Mouse (Mus musculus) brain, adult 2 months (tissue): ENCODE results near the gene Tfeb.
A peak's percentile ranks its signal among the peaks of the same experiment; 100 is the strongest.

Experiments used
- DNase-seq: peaks from one replicate; pipeline ENCODE4 v3.0.0; 2011; ENCODE audit warnings: low read depth, low spot score

Tfeb gene

DNA sequence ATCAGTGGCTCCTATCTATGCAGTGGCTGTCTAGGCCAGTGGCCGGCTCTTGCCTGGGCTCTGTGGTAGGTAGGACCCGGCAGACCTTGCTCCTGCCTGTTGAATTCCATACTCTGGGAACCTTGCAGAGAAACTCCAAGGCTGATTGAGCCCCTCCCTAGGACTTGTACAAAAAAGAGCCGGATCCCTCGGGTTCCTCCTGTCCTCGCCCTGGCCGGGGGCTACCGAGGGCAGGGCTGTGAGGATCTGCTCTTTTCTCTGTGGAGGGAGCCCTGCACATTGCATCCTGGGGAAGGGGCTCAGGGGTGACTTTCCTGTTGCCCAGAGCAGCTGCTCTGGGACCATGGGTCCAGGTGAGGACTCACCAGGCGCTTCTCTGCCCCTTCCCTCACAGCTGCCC lies 50.8 kb downstream of the Tfeb start:
- no peak for DNase-seq

DNA sequence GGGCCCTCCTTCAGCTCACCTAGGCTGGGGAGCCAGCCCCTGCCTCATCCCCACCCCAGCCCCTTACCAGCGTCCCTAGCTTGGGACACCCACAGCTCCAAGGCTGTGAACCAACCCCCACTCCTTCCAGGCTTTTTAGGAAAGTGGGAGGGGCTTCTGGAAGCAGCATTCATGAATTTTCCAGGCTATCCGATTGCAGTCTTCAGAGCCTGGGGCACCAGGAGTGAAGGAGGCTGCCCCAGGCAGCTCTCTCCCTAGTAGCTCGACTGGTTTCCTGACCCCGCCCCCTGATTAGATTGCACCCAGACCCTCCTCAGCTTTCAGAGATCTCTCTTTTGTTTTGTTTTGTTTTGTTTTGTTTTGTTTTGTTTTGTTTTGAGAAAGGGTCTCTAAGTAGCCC lies 51.5 kb downstream of the Tfeb start:
- no peak for DNase-seq

DNA sequence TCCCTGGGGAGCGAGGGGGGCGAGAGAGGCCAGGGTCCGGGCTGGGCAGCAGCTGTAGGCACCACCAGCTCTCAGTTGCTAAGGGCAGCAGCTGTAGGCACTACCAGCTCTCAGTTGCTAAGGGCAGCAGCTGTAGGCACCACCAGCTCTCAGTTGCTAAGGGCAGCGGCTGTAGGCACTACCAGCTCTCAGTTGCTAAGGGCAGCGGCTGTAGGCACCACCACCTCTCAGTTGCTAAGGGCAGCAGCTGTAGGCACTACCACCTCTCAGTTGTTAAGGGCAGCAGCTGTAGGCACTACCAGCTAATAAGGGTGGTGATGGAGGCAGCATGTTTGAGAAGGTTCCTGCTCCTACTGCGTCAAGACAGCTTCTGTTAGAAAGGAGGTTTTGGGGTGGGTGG lies 52.2 kb downstream of the Tfeb start:
- peak; percentile 23 for DNase-seq

DNA sequence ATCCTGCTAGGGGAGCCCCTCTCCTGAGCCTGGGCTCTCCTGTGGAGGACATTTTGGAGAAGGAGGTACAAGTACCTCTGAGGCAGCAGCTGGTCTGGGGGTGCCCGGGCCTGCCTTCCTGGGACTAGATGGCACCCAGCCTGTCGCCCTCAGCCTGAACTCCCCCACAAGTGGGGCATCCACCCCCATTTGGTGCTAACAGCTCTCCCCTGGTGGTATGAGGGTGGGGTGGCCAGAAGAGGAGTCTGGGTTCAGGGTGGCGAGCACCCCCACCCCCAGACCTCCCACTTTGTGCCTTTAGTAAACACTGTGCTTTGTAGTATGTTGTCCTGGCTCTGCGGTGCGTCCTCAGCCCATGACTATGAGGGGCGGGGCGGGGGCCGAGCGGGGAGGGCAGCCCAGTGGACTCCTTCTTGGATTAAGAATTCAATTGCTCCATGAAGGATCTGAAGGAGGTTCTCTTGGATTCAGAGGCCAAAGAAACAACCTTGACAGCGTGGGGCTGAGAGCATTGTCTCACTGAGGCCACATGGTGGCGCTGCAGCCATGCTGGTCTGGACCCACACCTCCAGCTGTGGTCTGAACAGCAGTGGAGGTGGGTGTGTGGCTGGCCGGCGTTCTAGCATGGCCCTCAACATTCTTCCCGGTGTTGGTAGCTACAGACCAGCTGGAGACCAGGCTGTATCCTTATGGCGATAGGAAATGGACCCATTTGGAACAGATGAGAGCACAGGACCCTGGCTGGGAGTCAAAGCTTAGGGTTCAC lies 55.5 kb downstream of the Tfeb start:
- DNase-seq, result peak; percentile 77

DNA sequence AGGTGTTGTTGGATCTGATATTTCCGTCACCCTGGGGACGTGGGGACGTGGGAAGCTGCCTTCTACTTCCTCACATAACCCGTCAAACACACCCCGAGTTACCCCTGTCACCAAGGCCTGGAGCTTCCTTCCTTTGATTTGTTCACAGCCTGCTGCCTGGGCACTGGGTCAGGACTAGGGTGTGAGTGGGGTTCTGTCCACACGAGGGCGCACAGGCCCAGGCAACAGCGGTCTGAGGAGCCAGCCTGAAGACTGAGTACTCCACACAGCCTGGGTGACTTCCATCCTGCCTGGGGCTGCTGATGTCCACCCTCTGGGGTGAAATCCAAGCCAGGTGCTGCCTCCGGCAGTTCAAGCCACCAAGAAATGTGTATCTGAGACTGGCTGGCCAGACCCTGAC lies 56.5 kb downstream of the Tfeb start:
- peak; percentile 84 for DNase-seq

DNA sequence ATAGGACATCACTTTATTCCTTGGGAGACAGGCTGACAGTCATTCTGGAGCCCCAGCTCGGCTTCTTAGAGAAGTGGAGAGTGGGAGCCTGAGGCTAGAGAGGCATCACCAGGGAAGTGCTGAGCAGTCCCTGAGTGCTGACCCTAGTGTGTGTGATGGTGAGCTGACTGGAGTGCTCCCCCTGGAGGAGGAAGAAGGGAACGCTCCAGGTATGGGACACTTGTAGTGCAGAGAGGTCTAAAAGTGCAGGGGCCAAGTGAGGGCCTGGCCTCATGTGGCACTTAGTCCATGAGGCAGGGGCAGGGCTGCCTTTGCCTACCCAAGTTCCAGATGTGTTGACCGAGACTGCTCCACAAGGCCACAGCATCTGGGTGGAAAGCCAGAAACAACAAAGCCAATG lies 58.6 kb downstream of the Tfeb start:
- DNase-seq, result peak; percentile 59

DNA sequence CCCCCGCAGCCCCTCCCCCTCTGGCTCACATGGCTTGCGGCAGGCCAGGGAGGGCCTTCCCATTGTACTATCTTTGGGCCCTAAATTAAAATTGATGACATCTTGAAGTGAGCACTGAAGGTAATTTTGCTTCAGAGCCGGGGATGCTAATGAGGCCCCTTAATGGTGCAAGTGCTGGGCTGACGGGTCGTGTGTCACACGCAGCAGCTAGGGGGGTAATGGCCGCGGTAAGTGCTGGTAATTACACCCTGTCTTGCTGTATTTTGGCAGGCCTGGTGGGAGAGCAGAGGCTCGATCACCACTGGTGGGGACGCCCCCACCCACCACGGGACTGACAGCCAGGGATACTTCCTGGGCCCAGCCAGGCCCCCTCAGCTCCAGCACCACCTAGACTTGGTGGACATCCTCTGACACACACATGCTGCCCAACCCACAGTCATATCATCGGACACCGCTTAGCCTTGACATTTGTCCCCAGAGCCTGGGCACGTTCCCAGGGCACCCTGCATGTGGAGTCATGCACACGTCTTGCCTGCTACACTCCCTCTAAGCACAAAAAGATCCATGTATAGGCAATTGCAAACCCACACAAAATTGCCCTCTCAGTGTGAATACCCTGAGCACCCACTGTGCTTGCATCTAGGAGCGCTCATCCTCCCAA lies 59.5 kb downstream of the Tfeb start:
- no peak for DNase-seq

DNA sequence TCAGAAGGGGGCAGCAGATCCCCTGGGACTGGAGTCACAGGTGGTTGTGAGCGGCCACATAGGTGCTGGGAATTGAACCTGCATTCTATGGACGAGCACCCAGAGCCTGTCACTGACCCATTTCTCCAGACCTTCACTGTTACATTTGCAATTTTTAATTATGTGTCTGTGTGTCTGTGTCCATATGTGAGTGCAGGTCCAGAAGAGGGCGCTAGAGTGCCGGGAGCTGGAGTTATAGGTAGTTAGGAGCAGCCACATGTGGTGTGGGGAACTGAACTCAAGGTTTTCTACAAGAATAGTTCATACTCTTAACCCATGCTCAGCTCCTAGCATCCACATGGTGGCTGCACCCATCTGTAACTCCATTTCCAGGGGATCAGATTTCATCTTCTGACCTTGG lies 60.1 kb downstream of the Tfeb start:
- DNase-seq, result no peak

DNA sequence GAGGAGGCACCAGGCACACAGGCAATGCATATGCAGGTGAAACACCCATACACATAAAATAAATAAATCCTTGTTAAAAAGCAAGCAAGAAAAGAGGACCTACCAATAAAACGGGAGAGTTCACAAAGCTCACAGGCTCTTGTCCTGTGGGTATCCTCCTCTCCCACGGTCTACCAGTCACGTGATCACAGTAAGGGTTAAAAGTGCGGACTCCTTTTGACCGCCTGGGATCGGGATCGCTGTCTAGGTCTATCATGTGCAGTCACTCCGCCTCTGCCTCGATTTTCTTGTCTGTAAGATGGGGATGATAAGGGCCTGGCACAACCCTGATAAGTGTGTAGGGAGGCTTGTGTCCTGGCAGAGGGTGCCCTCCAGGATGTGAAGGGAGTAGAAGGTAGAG lies 60.6 kb downstream of the Tfeb start:
- no peak for DNase-seq

DNA sequence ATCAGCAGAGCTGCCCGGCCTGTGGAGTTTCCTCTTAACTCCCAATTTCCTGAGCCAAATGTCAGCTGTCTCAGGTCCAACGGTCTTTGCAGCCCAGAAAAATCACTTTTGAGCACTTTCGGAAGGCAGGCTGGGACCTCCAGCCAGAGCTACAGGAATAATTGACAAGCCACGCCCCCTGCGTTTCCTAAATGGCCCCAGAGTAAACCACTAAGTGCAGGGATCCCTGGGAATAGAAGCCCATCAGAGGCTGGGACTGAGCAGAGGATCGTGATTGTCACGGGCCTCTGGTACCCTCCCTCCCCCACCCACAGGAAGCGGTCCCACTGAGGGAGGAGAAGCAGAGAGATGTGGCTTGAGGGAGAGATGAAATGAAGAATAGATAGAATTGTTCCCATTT lies 66.0 kb downstream of the Tfeb start:
- no peak for DNase-seq

DNA sequence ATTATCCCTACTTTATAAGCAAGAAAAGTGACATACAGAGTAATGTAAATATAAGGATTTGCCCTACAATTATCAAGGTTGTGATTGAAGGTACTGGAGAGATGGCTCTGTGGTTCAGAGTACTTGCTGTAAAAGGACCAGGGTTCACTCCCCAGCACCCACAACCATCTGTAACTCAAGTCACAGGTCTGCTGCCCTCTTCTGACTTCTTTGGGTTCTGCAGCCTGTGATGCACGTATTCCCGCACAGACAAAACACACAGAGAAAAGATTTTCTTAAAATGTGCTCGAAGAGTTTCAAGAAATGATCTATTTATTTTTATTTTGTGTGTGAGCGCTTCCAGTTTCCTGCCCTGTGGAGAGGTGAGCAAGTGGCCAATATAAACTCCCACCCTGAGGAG lies 66.8 kb downstream of the Tfeb start:
- DNase-seq, result no peak

DNA sequence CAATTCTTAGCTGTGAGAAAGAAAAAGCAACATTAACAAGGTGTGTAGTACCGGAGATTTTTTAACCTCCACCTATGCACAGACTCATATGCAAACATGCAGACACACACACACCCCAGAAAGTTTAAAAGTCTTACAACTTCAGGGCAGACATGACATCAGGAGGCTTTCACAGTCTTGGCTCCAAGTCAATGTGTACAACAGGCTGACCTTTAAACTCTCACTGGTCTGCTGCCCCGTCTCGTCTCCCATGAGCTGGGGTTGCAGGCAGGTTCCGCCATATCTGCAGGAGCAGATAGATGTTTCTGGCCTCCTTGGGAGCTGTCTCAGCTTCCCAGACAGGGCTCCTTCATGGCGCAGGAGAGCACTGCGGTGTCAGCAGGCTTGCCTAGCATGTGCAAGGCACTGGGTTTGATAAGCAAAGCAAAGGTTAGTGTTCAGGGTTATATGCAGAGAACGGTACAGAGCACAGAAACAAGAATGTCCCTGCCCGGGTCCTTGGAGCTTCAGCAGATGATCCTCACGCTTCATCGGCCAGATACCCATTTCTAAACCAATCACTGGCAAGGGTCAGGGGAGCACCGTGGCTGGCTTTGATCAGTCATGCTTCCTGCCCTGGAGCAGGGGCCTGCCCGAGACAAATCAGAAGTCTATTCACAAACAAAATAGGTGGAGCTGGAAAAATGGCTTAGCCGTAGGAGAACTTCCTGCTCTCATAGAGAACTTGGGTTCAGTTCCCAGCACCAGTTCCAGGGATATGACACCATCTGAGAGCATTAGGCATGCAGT lies 68.4 kb downstream of the Tfeb start:
- no peak for DNase-seq

DNA sequence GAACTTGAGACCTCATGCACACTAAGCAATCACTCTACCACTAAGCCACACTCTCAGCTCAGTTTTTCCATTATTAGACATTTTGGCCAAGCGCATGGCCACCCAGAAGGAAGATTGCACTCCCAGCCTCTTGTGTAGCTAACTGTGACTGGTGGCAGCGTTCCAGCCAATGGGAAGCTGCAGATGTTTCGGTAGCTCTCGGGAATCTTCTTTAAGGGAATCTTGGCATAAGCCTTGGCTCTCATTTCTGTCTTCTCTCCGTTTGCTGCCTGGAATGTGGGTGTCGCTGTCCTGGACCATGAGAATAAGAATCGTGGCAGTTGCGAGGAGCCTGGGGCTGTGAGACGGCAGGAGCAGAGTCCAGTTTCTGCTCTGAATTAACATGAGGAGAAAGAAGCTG lies 69.4 kb downstream of the Tfeb start:
- DNase-seq, result peak; percentile 54

DNA sequence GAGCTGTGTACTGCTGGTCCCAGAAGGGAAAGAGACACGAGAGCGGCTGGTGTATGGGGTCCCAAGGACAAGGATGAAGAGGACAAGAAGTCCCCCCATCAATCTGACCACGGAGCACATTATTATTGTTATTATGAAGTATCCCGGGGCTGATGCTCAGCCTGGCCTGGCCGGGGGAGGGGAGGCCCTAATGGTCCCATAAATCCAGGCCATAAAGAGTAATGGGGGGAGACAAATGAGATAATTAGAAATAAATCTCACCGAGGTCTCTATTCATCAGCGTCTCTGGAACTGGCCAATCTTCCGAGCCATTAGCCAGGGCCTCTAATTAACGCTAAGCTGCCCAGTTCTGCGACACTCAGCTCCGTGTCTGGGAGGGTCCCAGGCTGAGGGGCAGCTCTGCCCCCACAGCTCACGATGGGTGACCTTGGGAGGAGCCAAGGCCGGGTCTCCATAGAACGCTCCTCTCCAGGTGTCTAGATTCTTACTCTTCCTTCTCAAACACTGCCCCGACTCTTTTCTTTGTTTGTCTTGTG lies 74.5 kb downstream of the Tfeb start:
- no peak for DNase-seq

DNA sequence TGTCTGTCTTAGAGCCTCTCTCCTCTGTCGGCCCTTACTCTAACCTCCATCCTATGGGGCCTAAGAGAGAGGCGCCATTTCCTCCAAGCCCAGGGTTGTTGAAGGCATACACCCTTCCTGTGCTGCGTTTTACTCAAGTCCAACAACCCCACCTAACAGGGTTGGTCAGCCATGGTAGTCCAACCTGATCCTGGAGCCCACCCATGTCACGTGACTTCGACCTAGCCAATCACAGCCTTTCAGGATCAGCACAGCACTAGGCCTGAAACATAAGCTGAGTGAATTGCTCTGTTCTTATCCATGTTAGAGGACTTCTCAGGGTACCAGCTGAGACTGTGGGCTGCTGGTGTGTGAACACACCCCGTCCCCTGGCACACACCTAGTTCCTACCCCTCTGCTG lies 75.4 kb downstream of the Tfeb start:
- DNase-seq, result no peak

DNA sequence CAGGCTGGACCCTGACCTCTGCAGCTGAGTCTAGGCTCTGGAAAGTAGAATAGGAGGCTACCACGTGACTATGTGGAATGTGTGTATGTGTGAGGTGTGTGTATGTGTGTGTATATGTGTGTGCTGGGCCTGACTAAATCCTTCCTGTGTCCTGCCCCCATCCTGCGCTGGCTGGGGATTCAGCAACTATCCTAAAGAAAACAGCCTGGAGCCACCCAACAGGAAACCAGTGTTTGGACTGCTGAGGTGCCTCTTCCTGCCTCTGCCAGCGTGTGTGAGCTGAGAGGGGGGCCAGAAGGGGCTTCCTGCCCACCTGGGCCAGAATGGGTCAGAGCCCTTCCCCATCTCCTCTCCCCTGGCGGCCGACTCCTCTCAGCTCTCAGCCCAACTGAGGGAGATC lies 76.8 kb downstream of the Tfeb start:
- DNase-seq, result no peak

DNA sequence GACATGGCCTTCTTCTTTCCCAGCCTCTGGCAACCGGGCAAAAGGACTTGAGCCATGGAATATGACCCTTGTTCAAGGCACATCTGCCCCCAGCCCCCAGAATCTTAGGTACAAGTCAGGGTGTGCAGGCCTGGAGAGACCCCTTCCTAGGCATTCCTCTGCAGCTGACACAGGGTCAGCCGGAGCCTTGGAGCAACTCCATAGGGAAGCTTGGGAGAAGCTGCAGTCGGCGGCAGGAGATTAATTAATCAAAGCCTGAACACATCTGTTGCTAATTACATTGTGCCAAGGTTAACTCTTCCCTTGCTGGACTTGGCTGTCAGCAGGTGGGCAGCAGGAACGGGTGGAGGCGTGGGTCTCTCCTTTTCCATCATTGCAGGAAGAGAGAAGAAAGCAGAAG lies 77.7 kb downstream of the Tfeb start:
- DNase-seq, result no peak

DNA sequence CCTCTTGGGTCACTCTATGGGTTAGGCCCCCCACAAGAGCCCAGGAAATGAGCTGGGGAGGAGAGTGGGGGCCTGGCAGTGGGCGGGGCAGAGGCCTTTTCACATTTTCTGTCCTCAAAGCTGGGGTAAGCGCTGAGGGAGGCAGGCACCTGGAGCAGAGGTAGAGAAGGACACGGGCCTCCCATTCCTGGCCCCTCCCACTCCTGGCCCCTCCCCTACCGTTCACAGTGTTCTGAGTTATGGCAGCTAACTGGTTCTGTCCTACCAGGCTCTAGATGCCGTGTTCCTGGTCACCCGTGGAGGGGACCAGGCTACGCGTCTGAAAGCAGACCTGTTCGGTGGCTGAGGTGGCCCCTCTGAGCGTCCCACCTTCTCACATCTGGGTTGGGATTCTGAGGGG lies 78.6 kb downstream of the Tfeb start:
- DNase-seq, result no peak

DNA sequence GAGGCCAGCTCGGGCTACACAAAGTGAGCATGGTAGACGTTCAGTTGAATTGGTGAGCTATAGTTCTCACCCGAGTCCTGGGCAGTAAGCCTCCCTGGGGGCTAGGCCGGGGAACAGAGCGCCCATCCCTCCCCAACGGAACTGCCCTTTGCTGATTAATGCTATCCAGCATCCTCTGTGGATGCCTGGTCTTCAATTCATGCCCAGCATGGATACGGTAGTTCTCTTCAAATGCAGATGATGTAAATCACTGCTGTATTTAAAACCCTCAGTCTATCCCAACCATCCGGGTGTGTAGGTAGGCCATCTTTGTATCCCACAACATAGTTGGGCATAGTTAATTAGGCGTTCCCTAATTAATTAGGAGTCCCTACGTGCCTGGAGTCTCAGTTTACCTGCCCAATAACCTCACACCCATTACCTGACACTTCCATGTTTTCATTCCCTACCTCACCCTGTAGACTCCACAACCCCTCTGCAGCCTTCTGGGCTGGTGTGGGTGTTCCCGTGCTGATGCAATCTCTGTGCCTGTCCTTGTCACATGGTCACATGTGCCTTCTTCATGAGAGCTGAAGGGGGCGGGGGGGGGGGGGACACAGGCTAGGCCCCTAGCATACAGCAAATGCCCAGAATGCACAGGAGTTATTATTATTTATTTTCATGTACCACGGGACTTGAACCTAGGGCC lies 81.4 kb downstream of the Tfeb start:
- no peak for DNase-seq

DNA sequence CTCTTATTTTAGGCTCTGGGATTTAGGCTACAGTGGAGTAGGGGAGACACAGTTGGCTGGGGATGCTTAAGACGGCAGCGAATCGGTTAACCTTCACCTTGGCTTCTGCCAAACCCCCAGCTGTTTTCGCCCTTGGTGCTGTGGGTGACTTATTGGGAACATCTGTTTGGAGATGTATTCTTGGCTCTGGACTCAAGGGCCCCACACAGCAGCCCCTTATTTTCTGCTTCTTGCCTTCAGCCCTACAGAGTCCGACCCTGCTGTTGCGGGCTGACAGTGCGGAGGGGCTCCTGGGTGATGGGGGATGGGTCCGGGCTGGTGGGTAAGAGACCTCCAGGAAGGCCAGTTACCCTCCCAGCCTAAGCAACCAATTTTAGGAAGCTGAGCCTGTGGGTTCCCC lies 84.5 kb downstream of the Tfeb start:
- no peak for DNase-seq

DNA sequence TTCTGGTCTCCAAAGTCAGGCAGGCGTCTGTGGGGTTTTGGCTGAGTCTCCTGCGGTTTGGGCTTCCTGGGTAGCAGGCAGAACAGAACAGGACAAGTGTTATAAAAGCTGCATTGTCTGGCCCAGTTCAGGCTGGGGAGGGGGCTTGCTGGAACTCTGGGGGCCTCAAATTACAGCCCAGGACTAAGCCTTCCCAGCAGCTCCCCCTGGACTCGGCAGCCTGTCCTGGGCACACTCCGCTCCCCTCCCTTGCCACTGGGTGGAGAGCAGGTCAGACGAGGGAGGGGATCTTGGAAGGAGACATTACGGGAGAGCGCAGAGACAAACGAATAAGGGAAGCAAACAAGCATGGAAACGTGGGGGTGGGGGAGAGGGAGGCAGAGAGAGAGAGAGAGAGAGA lies 94.3 kb downstream of the Tfeb start:
- no peak for DNase-seq

DNA sequence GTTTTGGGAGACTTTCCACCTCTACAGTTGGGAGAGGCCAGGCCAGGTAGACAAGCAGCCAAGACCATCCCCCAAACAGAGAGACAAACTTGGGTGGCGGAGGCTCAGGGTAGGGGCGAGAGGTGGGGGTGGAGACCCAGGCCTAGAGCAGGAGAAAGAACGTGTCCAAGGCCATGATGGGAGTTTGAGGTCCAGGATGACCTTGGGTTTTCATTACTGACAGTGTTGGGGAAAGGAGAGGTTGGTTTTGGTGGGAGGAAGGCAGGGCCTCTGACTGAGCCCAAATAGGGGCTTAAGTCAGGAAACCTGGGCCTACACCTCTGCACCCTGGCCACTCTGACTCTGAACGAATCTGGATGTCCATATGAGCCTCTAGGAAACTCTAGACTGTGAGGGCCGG lies 94.9 kb downstream of the Tfeb start:
- DNase-seq, result no peak
